Mouse (Mus musculus) regulatory T cell (primary cell): ENCODE data around the gene Cmtm8.

Experiments
- in situ Hi-C: fragments of 300-600 bp; cut with MboI, MseI; formaldehyde crosslinking; loops from one replicate; pipeline ENCODE4 v1.15.1; 2025; ENCODE audit warnings: high pct_unique_total_duplicates

The Cmtm8 gene

DNA sequence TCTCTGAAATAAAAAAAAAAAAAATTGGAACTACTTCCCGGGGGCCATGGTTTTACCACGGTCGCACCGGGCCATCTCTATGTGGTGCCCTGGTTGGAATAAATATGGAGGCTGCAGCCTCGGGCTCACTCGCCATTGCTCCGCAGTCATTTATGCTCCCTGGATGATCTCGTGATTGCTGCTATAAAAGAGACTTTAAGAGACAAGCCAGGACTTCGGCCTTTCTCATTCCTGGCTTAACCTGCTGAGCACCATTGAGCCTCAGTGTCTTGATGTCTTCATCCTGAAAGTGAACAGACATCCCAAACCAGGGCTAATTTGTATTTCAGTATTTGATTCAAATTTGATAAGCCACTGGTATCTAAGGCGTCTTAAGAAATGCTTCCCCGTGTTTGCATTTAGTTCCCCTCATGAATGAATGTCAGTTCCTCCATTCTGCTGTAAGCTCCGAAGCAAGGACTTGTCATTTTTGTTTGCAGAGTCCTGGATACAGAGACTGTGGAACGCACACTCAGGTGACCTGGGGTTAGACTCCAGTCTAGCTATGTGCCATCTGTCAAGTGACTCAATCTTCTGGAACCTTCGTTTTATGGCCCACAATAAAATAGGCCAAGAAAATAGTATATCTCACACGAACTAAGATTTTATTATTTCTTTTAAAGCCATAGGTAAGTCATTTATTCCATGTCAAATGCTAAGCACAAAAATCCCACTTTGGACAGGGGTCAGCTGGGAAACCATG lies 22.2 kb downstream of the Cmtm8 start:
- in situ Hi-C loops = no loop called here

DNA sequence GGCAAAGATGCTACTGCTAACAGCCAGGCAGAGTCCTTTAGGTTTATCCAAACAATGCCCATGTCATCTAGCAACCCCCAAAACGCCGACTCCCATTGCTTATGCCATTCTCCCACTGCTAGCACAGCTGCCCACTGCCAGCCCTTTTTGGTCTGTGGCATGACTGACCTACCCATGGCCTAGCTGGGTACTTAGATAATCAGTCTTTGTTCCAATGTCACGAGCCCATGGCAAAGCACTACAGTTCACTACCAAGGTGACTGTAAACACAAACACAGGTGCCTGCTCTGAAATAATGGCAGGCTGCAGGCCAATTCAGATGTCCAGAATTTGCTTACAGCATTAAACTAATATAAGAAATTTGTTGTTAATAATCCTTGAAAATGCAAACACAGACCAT lies 25.0 kb downstream of the Cmtm8 start:
- in situ Hi-C loops = loop anchor here (5.0 kb wide), 1 partner anchor 78 kb away; no protein-coding TSS in a partner anchor

DNA sequence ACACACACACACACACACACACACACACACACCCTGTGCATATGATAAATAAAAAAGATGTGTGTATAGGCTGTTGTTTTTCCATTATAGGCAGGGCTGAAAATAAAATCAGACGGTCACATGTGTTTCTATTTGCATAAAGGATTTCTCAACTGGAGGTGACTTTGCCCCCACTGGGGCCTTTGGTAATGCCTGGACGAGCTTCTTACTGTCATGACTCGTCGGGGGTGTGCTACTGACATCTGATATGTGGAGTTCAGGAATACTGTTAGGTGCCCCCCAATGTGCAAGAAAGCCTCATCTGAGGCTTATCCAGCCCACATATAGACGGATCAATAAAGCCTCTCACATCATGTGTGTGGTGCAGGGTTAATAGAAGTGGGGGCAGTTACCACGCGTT lies 26.9 kb downstream of the Cmtm8 start:
- in situ Hi-C loops = loop anchor here (5.0 kb wide), 1 partner anchor 80 kb away; no protein-coding TSS in a partner anchor

DNA sequence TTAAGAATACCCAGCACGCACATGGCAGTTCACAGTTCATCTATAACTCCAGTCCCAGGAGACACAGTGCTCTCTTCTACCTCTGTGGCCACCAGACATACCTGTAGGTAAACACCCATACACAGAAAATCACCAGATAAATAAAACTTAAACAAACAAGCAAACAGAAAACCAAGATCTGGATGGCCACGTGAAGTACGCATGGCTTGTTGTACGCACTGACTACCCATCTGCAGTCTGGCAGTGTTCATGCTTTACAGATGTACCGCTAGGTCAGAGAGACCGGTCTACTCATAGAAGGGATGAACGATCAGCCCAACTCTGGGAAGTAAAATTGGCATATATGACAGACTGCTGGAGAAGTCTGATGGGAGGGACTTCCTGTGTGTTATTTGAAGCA lies 27.8 kb downstream of the Cmtm8 start:
- in situ Hi-C loops = loop anchor here (5.0 kb wide), 1 partner anchor 81 kb away; no protein-coding TSS in a partner anchor

DNA sequence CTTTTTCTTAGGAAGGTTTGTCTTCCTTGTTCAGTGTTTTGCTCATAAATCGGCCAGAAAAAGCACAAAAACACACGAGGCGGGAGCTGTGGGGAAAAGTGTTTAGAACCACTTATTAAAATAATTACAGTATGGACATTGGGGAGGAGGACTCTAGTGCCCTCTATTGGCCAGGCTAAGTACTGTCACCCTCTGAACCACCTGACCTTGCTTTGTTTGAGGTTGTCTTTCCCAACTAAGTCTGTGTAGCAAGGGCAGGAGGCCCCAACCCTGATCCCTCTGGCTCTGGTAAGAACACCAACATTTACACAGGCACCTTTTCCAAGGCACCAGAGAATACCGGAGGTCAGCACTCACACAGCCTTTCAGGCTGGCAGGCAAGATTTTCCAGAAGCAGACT lies 28.6 kb downstream of the Cmtm8 start:
- in situ Hi-C loops = loop anchor here (5.0 kb wide), 1 partner anchor 82 kb away; no protein-coding TSS in a partner anchor

DNA sequence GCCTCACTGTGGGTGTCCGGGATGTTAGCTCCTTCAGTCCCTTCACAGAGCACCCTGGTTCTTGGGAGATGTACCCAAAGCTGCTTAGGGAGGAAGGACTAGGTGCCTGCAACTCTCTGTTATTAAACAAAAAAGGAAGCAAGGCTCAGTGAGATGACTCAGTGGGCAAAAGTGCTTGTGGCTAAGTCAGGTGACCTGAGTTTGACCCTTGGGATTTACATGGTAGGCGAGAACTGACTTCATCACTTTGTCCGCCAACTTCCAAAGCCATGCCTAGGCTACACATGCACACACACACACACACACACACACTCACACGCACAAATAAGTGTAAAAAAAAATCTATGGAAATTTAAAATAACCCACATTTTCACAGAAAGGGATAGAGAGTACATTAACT lies 32.0 kb downstream of the Cmtm8 start:
- in situ Hi-C loops = no loop called here

DNA sequence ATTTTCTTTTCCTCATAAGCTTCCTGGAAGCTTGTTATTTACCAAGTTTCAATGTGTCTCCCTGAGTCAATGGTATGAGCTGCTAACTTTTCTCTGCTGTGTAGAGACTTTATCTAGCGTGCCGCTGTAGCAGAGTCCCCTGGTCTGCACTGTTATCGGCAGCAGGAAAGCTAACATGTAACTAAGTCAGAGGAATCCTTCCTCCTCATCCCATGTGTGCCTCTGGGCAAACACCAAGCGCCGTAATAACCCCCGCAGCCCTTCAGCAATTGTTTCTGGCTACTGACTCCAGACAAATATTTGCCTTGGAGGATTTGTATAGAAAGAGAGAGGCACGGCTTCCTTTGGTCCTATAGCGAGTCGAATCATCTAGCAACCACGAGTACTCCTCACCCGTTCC lies 33.1 kb downstream of the Cmtm8 start:
- in situ Hi-C loops = no loop called here

DNA sequence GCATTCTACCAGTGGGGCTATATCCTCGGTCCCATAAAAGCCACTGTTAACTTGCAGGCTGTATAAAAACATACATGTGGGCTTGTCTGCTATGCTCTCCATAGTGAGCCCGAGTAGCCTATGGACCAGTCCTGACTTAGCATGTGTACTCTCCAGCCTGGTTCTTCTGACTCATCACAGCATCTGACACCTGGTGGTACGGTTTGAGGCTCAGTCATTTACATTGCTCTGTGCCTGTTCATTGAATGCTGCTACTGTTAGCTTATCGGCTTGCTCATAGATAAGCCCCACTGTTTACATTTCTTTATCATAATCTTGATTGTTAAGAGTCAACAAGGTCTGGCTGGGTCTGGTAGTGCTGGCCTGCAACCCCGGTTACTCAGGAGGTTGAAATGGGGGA lies 35.3 kb downstream of the Cmtm8 start:
- in situ Hi-C loops = no loop called here

DNA sequence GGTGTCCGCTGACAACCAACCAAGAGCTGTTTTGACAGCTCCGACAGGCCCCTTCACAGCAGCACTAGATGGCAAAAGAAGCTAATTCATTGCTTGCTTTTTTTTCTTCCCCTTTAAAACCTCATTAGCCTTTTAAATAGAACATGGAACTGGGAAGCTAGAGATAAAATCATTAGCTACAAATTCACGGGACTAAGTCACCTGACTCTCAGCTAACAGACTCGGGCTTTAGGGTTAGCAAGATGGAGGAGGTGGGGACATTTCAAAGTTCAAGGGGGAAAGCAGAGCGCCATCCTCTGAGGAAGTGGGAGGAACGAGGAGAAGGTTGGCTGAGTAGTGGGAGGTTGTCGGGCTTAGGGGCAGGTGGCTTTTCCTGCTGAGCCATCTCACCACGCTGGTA lies 36.7 kb downstream of the Cmtm8 start:
- in situ Hi-C loops = no loop called here

DNA sequence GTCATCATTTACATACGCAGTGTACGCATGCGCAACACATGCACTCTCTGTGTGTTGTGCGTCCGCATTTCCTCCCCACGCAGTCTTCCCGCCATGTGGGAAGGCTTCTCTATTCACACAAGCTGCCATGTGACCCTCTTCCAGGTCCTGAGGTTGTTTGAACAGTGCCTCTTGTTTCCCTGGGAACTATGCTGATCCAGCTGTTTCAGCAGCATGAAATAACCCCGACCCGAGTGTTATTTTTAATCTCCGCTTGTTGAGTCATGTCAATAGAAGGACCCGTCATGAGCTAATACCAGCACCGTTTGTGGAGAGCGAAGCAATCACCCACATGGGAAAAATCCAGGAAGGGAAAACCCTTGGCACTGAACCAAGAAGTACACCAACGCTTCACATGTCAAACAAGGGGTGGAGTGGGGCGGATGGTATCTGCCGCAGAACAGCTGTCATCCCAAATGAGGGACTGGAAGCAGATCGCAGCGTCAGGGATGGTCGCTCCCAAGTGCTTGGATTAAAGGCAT lies 38.7 kb downstream of the Cmtm8 start:
- in situ Hi-C loops = no loop called here

DNA sequence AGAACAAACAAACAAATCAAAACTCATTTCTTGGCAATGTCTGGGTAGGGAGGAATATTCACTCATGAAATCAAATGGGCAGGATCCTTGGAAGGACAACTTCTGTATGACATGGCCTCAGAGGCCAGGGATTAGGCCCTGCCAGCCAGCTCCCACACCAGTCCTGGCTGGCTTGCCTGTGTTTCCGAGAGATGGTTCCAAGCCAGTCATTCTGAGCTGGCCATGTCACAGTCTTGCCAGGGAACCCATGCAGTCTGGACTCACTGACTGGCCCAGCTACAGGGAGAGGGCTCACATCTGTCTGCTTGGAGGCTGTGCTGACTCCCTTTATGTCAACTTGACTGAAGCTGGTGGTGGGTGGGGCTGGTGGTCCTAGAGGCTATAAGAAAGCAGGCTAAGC lies 41.8 kb downstream of the Cmtm8 start:
- in situ Hi-C loops = no loop called here

DNA sequence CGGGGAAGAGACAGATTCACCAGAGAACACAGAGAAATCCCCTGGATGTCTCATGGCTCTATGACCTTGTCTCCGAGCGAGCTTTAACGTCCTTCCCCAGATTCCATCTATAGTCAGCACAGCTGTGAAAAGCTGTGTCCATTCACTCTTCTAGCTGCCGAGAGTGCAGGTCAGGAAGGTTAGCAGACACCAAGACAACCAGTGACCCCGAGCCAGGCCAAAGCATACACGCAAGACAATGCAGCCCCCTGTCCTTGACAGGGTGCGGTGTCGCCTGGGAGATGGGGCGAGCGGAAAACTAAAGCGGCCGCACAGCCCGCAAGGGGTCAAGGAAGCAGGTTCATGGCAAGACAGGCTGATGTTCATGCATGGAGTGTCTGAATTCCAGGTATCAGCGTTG lies 42.7 kb downstream of the Cmtm8 start:
- in situ Hi-C loops = no loop called here

DNA sequence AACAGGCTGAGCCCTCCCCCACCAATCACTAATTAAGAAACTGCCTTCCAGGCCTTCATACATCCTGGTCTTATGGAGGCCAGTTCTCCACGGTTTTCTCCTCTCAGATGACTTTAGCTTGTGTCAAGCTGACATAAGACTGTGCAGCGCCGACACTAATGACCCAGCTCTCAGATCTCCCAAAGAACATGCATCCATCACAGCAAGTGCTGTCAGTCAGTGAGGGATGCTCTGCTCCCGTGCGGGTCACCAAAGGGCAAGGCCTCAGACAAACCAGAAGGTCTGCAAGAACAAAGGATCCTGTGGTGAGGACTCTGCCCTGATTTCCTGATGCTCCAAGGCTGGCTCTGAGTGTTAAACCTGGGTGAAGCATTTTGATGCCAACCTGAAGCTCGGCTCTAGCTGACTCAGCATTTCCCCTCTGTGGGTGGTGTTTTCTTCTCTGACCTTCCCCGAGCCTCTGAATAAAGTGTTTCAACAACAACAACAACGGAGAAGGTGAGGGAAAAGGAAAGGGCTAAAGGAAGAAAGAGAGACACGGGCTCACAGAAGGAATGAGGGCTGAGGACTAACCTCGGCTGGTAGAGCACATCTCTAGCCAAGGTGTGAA lies 44.4 kb downstream of the Cmtm8 start:
- in situ Hi-C loops = no loop called here

DNA sequence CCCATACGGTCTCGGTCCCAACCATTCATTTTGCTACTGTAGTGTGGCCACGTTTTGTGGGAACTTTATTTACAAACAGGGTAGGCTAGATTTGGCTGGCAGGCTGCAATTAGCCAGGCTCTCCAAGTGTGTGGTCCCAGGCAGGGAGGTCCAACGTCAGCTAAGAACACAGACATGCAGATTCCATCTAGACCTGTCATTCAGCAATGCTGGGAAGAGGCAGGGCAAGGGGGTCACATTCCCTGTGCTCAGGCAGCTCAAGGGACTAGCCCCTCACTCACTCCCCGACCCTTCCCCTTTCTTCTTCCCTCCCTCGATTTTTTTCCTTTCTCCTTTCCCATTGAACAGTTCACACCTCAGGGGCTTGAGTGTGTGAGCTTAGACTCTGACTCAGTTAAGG lies 45.1 kb downstream of the Cmtm8 start:
- in situ Hi-C loops = no loop called here

DNA sequence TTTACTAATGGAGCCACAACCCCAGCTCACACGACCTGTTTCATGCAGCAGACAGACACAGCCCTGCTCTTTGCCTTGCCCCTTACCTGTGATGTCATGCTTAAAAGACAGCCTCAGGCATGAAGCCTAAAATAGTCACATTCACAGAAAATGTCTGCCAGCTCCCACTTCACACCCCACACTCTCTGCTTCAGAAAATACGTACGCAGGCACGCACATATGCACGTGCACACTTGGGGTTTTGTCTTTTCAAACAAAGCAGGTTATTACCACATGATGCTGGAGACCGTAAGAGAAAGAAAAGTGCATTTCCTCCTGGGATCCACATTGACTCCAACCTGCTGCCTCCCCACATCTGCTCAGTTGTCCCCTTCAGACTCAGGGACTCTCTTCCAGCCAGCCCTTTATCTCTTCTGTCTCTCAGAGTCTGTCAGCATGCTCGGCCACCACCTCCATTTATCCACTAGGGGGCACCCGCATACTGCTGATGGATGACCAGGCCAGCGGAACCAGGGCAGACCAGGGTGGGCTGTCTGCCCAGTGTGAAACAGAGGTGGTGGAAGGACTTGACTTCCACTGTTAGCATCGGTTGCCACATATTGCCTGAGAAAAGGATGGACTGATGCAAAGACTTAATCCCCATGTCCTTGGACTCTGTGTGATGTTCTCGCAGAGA lies 46.5 kb downstream of the Cmtm8 start:
- in situ Hi-C loops = no loop called here

DNA sequence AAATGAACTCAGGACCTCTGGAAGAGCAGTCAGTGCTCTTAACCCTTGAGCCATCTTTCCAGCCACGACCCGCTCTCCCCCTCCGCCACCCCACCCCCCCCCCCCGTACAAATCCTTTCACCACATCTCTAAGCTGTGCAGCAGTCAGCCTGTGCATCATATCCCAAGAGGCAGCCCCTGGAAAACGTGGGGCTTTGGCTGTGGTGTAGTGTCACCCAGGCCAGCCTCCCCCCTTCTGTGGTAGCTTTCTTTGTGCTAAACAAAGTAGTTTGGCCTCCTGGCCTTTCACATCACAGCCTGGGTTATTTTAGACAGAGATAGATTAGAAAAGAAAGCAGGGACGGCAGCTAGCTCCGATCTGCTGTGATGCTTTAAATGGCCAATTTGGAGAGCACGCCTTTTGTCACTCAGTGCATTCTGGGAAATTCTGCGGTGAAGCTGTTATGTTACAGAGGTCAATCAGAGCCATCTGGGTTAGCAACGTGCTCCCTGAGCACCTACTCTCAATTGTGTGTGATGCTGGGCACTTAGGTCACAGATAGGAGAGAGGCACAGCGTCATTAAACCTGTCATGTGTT lies 47.4 kb downstream of the Cmtm8 start:
- in situ Hi-C loops = no loop called here

DNA sequence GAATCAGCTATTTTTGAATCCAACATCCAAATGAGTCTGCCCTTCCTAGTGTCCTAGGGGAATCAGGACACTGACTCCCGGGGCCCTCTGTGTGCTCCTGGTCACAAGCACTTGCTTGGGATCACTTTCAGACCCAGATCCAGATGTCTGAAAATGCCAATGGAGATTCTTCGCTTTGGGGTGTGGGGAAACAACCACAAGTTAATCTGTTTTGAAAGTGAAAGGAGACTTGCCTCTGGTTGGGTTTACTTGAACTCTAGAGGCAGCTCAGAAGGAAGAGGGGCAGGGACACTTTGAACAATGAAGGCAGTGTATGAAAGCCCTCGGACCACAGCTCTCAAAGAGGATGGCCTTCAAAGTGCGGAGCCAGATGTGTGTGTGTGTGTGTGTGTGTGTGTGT lies 49.5 kb downstream of the Cmtm8 start:
- in situ Hi-C loops = no loop called here

DNA sequence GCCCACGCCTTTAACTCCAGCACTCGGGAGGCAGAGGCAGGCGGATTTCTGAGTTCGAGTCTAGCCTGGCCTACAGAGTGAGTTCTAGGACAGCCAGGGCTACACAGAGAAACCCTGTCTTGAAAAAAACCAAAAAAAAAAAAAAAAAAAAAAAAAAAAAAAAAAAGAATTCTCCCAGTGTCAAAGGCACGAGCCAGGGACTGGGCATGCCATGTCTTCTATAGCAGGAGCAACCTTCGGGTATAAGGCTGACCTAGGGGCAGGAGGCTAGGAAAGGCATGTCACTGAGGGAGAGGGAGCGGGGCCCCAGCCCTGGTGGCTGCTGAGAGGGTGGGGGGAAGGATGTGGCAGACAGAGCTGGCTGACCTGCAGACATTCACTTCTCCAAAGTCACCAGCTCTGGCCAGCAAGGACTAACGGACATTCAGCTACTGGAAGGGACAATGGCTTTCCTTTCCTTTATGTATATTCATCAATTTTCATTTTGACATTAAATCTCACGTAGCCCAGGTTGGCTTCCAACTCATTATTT lies 50.1 kb downstream of the Cmtm8 start:
- in situ Hi-C loops = no loop called here

DNA sequence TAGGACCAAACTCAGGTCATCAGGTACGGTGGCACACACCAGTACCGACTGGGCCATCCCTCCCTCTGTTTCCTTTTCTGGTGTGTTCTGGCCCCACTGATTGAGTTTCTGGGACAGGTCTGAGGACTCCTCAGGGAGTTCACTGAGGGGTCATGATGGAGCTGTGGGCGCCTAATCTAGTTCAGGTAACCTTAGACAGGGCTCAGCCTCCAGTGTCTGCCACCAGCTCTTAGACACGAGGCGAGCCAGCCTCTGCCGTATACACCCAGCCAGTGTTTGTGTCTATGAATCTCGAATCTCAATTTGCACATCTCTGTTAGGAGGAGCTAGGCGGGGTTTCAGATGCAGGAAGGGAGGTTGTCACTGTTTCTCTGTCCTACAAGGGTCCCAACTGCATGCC lies 54.0 kb downstream of the Cmtm8 start:
- in situ Hi-C loops = no loop called here

DNA sequence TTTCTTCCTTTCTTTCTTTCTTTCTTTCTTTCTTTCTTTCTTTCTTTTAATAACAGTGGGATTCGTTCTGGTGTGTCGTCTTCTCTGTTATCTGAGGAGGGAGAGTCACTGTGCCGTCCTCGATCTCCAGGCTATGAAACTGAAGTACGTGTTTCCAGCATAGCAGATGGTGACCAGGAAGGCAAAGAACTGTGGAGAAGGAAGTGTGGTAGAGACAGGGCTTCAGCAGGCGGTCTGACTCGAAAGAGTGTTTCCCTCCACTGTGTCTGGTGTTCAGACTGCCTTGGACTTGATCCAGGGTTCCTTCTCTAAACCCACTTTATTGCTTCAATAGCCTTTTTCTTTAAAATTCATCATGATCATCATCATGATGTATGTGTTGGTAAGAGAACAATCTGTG lies 54.4 kb downstream of the Cmtm8 start:
- in situ Hi-C loops = no loop called here

DNA sequence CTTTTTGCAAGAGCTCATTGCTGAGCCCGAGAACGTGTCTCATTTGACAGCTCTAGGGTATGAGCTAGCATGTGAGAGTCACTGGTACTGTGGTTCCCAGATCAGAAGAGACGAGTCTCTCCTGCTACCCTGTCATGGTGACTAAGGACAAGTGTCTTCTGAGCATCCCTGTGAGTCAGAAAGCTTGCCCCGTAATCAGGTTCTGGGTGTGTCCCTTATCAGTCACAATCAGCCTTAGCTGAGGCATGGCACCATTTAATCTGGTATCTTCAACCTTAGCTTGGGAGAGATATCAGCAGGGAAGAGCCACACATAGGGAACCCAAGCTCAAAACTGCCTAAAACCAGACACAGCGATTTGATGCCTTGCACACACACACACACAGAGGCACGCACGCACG lies 55.3 kb downstream of the Cmtm8 start:
- in situ Hi-C loops = no loop called here

DNA sequence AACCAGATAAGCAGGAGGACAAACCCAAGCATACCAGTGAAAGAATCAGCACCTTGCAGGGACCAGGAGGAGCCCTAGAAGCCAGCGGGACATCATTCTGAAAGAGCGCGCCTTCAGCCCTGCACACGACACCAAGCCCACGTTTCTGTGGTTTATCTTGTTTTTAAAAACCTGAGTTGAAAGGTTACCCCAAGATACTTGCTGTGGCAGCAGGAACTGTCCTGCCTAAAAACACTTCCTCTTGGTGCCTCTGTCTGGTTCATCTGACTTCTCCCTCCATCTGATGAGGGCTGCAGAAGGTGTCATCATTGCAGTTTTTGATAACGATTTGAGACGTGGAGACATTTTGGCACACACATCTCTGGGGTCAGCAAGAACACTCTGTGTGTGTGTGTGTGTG lies 56.2 kb downstream of the Cmtm8 start:
- in situ Hi-C loops = no loop called here
